9 mouse cellular contexts compared by ENCODE assay signal in the genomic region with DNA sequence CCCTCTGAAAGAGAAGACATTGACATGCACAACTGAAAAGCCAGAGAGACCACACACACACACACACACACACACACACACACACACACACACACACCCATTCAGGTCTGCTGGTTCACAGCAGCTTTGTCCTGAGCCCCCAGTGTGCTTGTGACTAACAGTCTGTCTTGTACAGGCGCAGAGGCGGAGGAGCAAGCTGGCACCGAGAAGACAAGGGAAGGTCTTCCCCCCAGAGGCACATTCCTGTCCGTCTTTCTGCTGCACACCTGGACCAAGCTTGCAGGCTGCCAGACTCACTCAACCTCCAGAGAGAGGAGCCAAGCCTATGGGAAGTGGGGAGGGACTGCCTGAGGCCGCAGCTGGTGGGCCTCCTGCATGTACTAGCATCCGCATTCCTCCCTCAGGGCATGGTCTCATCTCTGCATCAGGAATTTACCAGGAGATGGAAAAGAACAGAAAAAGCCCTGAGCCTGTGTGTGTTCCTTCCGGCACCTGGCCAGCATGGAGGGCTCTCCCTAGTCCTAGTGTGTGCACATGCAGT. TPM values are rescaled to one million over a fixed set of nuclear protein-coding genes. Genes with fewer than 3 reads are reported as not detected.
DNase-seq lines count a peak whose midpoint lies in the region; ATAC-seq and TF ChIP-seq lines count a peak whose summit lies in the region.
"Had no signal": no experiment of that assay in that cellular context is flagged by ENCODE, and none has a peak within 500 bp of the region (broad histone marks: within the 10 kb centered on the region; RNA-seq: fewer than 3 reads in every experiment).

No protein-coding gene starts in this region.

- H3K9ac ChIP-seq in hindbrain, postnatal 0 days (replicated peaks; ENCODE audit: low read length): peak overlapping the region; percentile 5; the same call in 1 of the 2 replicates

- peaks cover 86% of the 10 kb centered on the region for H3K4me1 ChIP-seq in E14TG2a.4 (replicated peaks; ENCODE audit: low read depth, low read length)
- peaks cover 11% of the 10 kb centered on the region; the same call in 1 of the 2 replicates for H3K4me1 ChIP-seq in embryonic fibroblast, embryonic 13.5 days (ENCODE audit: control insufficient read depth, insufficient read depth, low read length)
- peaks cover 46% of the 10 kb centered on the region for H3K4me1 ChIP-seq in hindbrain, postnatal 0 days (ENCODE audit: insufficient read depth, low read length)

- peak; percentile 44 for ATAC-seq in hindbrain, postnatal 0 days

- 19% methylated on average over 7 of the region's 7 CpGs for WGBS in hindbrain, postnatal 0 days

- intact Hi-C loops in left cerebral cortex, postnatal 4 days (cut with DNase I): no loop called here

- no peaks in the 10 kb centered on the region for H3K9me3 ChIP-seq in E14TG2a.4 (ENCODE audit: low read length)
- no peaks in the 10 kb centered on the region for H3K9me3 ChIP-seq in hindbrain, postnatal 0 days (ENCODE audit: low read length)
- H3K9me3 ChIP-seq: G1E had no signal

- peak; percentile 30 to 41 for DNase-seq in cerebellum, postnatal 10 days
- no peak for DNase-seq in cerebellum, adult 9-10 months
- DNase-seq in hindbrain, postnatal 0 days (ENCODE audit: low spot score): peak; percentile 40
- DNase-seq in lung, postnatal 14 days: peak; percentile 13
- DNase-seq in testis, postnatal 10 days (ENCODE audit: low spot score): peak; percentile 68
- no peak for DNase-seq in left cerebral cortex, postnatal 4 days

- peaks cover 13% of the 10 kb centered on the region for H3K36me3 ChIP-seq in E14TG2a.4 (ENCODE audit: insufficient read depth, low read length)
- H3K36me3 ChIP-seq in hindbrain, postnatal 0 days (ENCODE audit: insufficient read depth, low read length): no peaks in the 10 kb centered on the region; the same call in 1 of the 2 replicates
- H3K36me3 ChIP-seq: G1E had no signal

- 0 out of 2 replicates have a peak overlapping the region, but pooled peaks have one; percentile 3 for H3K4me2 ChIP-seq in hindbrain, postnatal 0 days (ENCODE audit: low read depth, low read length)

- peak overlapping the region; percentile 24; the same call in 1 of the 2 replicates for H3K27ac ChIP-seq in embryonic fibroblast, embryonic 13.5 days (ENCODE audit: insufficient read depth, low read length)
- peak overlapping the region; percentile 87 for H3K27ac ChIP-seq in hindbrain, postnatal 0 days

- TF ChIP-seq CTCF in E14TG2a.4 (conservative IDR thresholded peaks at IDR 0.05; ENCODE audit: low read length): no peak
- TF ChIP-seq CTCF in embryonic fibroblast, embryonic 13.5 days (IDR thresholded peaks at IDR 0.05; ENCODE audit: borderline replicate concordance, insufficient read depth, low read length): no peak
- TF ChIP-seq CTCF in hindbrain, postnatal 0 days (IDR thresholded peaks at IDR 0.05; ENCODE audit: low read depth): no peak

- peak overlapping the region; percentile 43 for H3K4me3 ChIP-seq in E14TG2a.4 (replicated peaks; ENCODE audit: low read length)
- no peak overlapping the region for H3K4me3 ChIP-seq in embryonic fibroblast, embryonic 13.5 days (ENCODE audit: insufficient read depth, low read length)
- H3K4me3 ChIP-seq in hindbrain, postnatal 0 days (ENCODE audit: low read length): no peak overlapping the region

- no peak for TF ChIP-seq POLR2A in embryonic fibroblast, embryonic 13.5 days (IDR thresholded peaks at IDR 0.05; ENCODE audit: low read depth, low read length)

- no peaks in the 10 kb centered on the region for H3K27me3 ChIP-seq in E14TG2a.4 (ENCODE audit: insufficient read depth, low read length)
- H3K27me3 ChIP-seq in hindbrain, postnatal 0 days (ENCODE audit: insufficient read depth, low read length): no peaks in the 10 kb centered on the region

RNA-seq across cellular contexts. Expression of a gene that starts 24.8 kb away (rescaled TPM):
- polyA plus RNA-seq in embryonic fibroblast, embryonic 13.5 days (2011; ENCODE audit: insufficient read length, low read depth, missing spikeins): 21.6 and 27.0 TPM in 2 replicates
- 81.8 and 90.3 TPM in 2 replicates for total RNA-seq in hindbrain, postnatal 0 days (2014; rRNA removed)
- polyA plus RNA-seq in hindbrain, postnatal 0 days (2015; fragmentation: Nextera tagmentation; extraction: Ambion mirVana): 133 and 134 TPM in 2 replicates
- 100 to 1,000 TPM; 184 to 206 TPM for total RNA-seq in left cerebral cortex, postnatal 4 days (2021)

Comparison
In these comparisons a context has a peak if more than half of its experiments do, and no peak if none do; other contexts are left out.
1. DNase-seq: peak in cerebellum, postnatal 10 days (2 of 2), hindbrain, postnatal 0 days (single experiment), lung, postnatal 14 days (single experiment) and testis, postnatal 10 days (single experiment); none in cerebellum, adult 9-10 months (single experiment) and left cerebral cortex, postnatal 4 days (single experiment).